Mouse (Mus musculus): ENCODE results near the gene Acp2. TPM values are rescaled to one million over a fixed set of nuclear protein-coding genes. Genes with fewer than 3 reads are reported as not detected.
A peak's percentile ranks its signal among the peaks of the same experiment; 100 is the strongest.

The Acp2 gene
- polyA plus RNA-seq, 1 experiment: 27.9 TPM

DNA sequence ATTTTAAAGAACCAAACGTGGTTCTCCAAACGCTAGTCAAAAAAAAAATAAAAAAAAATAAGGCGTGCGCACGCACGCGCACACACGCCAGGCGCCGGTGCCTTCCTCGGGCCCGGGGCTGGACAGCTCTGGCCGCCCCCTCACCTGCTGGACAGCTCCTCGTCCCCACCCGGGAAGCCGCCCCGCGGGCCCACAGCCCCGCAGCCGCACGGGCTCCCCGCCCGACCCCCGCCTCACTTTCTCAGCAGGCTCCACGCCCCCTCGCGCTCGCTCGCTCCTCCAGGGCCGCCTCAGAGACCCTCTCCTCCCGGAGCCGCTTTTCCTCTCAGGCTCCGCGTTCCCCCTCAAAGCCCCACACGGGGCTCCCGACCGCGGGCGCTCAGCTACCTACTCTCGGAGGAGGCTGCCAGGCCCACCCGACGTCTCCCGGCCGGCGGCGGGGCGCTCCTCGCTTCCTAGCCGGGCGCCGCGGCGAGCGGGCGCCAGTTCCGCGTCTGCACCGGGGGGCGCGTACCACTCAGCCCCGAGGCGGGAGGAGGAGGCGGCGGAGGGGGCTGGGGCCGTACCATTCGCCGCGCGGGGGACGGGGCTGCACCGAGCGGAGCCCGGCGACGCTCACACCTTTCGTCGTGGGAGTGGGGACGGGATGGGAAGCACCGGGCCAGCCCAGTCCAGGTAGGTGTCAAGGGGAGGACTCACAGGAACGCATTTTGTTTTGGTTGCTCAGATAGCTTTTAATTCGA lies 20.1 kb upstream of the Acp2 start:
- Histone ChIP-seq H3K4me1 (ENCODE audit: control insufficient read depth, insufficient read depth, insufficient read length, low read length) (peaks cover 10% of the 10 kb centered on the region), H3K27ac (replicated peaks; ENCODE audit: low read depth, low read length) (peak overlapping the region; percentile 56), H3K4me3 (ENCODE audit: insufficient read depth, low read depth, low read length) (peak overlapping the region; percentile 74)

DNA sequence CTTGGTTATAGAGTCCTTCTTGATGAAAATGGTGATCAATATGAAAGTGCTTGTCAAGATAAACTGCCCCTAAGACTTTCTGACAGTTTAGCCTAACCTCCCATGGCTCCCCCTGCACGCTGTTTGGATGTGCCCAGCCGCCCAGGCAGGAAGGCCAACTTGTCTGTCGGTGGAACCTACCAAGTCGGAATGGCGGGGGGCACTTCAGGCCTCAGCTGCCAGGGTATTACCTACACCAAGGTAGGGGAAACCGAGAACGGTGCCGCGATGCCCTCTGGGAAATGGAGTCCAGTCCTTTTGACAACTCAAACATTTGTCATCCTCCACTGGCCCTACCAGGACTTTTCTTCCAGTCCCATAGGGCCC lies 19.6 kb upstream of the Acp2 start:
- Histone ChIP-seq H3K4me3 (ENCODE audit: insufficient read depth, low read depth, low read length) (peak overlapping the region; percentile 74), H3K4me1 (ENCODE audit: control insufficient read depth, insufficient read depth, insufficient read length, low read length) (peaks cover 10% of the 10 kb centered on the region), H3K27ac (replicated peaks; ENCODE audit: low read depth, low read length) (peak overlapping the region; percentile 83)

DNA sequence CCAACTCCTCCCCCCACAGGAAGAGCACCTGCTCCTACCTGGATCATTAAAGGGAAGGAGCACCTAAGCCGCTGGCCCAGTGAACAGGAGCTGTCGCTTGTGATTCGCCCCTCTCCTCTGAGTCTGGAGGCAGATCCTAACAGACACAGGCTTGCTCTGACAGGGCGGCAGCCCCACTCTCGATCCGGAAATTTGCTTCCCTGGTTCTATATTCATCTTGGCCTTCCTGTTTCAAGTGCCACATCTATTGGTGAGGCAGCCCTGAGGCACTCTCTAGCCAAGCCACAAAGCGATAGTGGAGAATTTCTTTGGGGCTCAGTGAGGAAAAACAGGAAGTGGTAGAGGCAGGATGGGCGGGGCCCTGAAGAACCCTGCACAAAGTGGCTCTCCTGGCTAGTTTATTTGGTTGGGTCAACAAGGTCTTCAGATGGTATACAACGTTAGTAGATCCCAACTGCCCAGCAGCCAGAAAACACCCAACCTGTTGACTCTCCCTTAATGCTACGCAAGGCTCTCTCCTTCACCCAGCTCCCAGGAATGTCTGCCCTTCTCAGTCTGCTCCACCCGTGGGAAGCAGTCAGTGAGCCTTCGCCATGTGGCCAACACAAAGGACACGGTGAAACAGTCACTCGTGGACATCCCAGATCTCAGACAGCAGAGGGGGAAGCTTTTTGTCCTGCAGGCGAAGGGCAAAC lies 18.8 kb upstream of the Acp2 start, which contains the start of gene Madd:
Gene Madd, minus strand, starts transcription at position 127 of the 695 bp plus-strand sequence.
- H3K27ac ChIP-seq (replicated peaks; ENCODE audit: low read depth, low read length): peak within 1 kb of the TSS; percentile 83
- H3K4me1 ChIP-seq (ENCODE audit: control insufficient read depth, insufficient read depth, insufficient read length, low read length): peaks cover 10% of the 10 kb centered on the region
- peak within 1 kb of the TSS; percentile 74 for H3K4me3 ChIP-seq (ENCODE audit: insufficient read depth, low read depth, low read length)

DNA sequence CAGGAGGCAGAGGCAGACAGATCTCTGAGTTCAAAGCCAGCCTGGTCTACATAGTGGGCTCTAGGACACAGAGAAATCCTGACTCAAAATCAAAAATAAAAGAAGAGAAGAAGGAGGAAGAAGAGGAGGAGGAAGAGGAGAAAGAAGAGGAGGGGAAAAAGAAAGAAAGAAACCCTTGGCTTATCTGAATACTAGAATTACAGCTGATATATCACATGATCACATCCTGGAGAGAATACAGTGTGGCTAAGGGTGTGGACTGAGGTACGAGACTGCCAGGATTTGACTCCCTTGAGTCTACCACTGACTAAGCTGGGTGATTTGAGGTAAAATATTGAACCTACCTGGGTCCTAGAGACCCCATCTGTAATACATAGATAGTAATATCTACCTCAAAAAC lies 16.5 kb upstream of the Acp2 start:
- Histone ChIP-seq H3K27ac (replicated peaks; ENCODE audit: low read depth, low read length) (no peak overlapping the region), H3K4me3 (ENCODE audit: insufficient read depth, low read depth, low read length) (no peak overlapping the region), H3K4me1 (ENCODE audit: control insufficient read depth, insufficient read depth, insufficient read length, low read length) (peaks cover 10% of the 10 kb centered on the region)

DNA sequence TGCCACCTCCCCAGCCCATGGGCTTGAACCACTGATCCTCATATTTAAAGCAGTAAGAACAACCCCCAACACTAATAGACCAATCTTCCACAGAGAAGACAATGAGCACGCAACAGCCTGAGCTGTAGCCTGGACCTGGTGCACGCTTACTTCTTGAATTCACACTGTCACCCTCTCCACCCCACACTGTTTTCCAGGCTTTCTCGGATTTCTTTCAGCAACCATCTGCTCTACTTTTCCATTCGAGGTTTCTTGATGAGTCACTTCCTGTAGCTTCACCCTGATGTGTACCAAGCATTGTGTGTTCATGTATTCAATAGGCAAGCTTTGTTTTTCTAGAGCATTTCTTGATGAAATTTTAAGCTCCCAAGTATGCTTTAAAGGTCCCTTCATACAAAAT lies 15.3 kb upstream of the Acp2 start:
- peaks cover 7% of the 10 kb centered on the region; the same call in 1 of the 2 replicates for H3K4me1 ChIP-seq (ENCODE audit: control insufficient read depth, insufficient read depth, insufficient read length, low read length)
- H3K4me3 ChIP-seq (ENCODE audit: insufficient read depth, low read depth, low read length): no peak overlapping the region
- no peak overlapping the region for H3K27ac ChIP-seq (replicated peaks; ENCODE audit: low read depth, low read length)

DNA sequence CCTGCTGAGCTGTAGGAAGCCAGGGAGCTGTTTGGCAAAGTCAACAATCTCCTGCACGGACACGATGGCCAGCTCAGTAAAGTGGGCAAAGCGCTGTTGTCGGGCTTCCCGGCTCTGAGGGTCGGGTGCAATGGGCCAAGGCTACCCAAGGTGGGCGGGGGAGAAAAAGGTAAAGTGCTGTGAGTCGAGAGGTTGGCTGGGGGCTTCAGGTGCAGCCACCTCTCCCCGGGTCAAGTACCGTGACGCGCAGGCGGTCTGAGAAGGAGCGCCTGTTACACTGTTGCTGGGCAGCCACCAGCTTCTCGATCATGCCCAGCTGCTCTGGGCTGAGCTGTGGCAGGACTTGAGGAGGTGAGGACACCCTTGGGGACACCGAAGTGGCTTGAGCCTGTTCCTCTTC lies 12.2 kb upstream of the Acp2 start:
- Histone ChIP-seq H3K4me1 (ENCODE audit: control insufficient read depth, insufficient read depth, insufficient read length, low read length) (peaks cover 3% of the 10 kb centered on the region; the same call in 1 of the 2 replicates), H3K4me3 (ENCODE audit: insufficient read depth, low read depth, low read length) (no peak overlapping the region), H3K27ac (replicated peaks; ENCODE audit: low read depth, low read length) (no peak overlapping the region)

DNA sequence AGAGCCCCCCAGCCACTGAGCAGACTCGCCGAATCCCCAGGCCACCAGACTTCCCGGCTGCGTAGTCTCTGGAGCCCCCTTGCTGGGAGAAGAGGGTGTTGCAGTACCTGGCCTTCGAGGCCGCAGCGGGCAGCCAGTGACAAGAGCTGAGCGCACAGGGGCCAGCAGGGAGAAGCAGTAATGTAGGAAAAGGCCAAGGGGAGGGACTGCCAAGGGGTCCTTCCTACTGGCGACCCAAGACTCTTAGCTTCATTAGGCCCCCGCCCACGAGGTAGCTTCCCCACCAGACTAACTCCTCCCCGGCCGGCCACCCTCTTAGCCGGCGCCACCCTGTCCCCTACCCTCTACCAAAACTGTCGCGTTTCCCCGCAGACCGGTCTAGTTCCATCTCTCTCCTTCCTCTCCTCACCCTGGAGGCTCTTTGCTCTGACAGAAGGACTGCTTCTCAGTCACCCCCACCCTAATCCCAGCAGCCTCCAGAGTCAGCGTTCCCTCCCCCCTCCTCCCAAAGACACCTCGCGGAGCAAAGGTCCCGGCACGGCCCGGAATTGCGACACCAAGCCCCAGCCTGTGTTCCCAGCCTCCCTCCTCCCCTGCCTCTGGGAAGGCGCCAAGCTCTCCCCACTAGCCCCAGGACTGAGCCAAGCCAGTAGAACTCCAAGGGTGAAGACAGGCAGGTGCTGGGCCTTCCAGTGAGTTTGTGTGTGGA lies 7.9 kb upstream of the Acp2 start:
- Histone ChIP-seq H3K4me1 (ENCODE audit: control insufficient read depth, insufficient read depth, insufficient read length, low read length) (peaks cover 20% of the 10 kb centered on the region), H3K4me3 (ENCODE audit: insufficient read depth, low read depth, low read length) (peak overlapping the region; percentile 81), H3K27ac (replicated peaks; ENCODE audit: low read depth, low read length) (peak overlapping the region; percentile 98)

DNA sequence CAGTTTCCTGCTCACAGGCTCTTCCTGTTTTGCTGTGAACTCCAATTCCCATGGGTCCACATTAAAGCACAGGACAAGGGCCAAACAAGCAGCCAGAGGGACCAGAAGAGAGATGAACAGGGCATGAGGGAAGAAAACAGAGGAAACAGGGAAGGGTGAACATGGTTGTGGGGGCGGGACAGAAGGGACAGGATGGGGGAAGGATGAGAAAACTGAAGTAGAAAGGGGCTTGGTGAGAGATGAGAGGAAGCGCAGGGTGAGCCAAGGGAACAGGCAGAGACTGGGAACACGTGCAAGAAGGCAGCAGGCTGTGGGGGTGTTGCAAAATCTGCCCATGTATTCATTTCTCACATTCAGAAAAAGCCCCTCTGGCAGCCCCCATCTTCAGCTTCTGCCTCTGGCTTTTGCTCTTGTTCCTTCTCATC lies 6.1 kb upstream of the Acp2 start:
- Histone ChIP-seq H3K4me1 (ENCODE audit: control insufficient read depth, insufficient read depth, insufficient read length, low read length) (peaks cover 20% of the 10 kb centered on the region), H3K27ac (replicated peaks; ENCODE audit: low read depth, low read length) (peak overlapping the region; percentile 71), H3K4me3 (ENCODE audit: insufficient read depth, low read depth, low read length) (no peak overlapping the region)

DNA sequence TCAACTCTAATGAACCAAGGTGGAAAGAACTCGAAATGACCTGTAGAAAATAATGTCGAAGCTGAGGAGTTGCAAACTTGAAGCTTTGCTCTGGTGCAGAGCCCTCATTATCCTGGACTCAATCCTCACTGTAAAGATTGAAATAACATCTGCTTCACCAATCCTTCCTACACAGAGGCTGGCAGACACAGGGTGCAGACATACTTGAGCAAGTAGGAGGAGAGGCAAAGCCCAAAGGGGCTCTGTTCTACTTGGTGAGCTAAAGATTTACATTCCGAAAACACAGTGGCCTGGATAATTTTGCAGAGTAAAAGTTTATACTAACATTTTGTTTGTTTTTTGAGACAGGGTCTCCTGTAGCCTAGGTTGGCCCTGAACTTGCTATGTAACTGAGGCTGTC lies 3.8 kb upstream of the Acp2 start:
- peaks cover 23% of the 10 kb centered on the region for H3K4me1 ChIP-seq (ENCODE audit: control insufficient read depth, insufficient read depth, insufficient read length, low read length)
- no peak overlapping the region for H3K27ac ChIP-seq (replicated peaks; ENCODE audit: low read depth, low read length)
- no peak overlapping the region for H3K4me3 ChIP-seq (ENCODE audit: insufficient read depth, low read depth, low read length)

DNA sequence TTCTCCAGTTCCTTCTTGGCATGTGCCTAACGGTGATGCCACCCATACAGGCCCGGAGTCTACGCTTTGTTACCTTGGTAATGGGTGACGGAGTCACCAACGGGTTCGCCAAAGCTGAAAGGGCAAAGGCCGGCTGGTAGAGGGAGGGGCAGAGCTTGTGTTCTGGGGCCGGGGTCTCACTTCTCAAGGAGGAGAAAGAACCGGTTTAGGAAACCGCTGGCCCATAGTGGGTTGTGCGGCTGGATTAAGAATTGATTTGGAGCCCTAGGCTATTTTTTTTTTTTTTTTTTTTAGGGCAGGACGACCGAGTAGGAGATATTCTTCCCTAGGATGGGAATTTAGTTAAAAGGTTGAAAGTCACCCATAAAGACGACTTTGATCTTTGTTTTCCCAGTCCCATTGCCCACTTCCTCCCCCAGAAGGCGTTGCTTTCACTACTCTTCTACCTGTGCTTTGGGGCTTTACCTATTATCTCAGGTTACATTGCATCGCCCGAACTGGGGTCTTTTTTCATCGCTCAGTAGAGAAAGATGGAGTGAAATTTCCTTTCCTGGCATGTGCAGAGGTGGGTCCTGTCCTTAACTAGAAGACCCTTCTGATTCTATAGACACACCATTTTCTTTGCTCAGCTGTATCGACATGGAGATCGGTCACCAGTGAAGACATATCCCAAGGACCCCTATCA lies 429 bp downstream of the Acp2 start:
- peak overlapping the region; percentile 84 for H3K4me3 ChIP-seq (ENCODE audit: insufficient read depth, low read depth, low read length)
- peaks cover 7% of the 10 kb centered on the region; the same call in 1 of the 2 replicates for H3K4me1 ChIP-seq (ENCODE audit: control insufficient read depth, insufficient read depth, insufficient read length, low read length)
- H3K27ac ChIP-seq (replicated peaks; ENCODE audit: low read depth, low read length): peak overlapping the region; percentile 75

DNA sequence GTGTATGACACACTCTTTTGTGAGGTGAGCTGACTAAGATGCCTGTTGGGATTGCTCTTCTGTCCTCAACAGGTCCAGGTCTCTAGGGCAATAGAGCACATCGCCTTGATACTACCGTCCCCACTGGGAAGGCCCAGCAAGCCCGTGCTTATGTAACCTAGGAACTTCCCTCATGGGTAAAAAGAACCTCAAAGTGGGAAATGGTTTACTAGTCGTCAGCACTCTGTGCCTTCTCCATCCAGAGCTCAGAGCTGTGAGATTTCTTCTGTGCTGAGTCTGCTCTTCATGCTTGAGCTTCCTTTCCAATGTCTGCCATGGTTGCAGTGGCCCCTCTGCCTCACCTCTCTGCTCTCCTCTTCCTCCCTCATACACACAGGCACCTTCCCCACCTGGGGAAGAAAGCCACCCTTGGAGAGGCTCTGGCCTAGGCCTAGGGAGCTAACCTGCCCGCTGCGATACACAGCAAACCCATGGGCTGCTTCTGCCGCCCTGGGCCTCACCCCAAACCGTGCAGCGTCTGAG lies 3.6 kb downstream of the Acp2 start:
- Histone ChIP-seq H3K27ac (replicated peaks; ENCODE audit: low read depth, low read length) (peak overlapping the region; percentile 88), H3K4me3 (ENCODE audit: insufficient read depth, low read depth, low read length) (no peak overlapping the region), H3K4me1 (ENCODE audit: control insufficient read depth, insufficient read depth, insufficient read length, low read length) (peaks cover 7% of the 10 kb centered on the region; the same call in 1 of the 2 replicates)

DNA sequence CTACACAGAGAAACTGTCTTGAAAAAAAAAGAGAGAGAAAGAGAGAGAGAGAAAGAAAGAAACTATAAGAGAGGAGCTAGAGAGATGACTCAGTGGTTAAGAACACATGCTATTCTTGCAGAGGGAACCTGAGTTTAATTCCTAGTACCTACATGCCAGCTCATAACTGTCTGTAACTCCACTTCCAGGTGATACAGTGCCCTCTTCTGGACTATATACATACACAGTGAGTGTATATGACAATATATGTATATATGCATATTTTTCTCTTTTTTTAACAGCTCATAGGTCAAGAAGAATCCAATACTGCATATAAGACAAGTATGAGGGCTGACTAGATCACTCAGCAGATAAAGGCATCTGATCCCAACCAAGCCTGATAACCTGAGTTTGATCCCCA lies 10.6 kb downstream of the Acp2 start:
- no peaks in the 10 kb centered on the region for H3K4me1 ChIP-seq (ENCODE audit: control insufficient read depth, insufficient read depth, insufficient read length, low read length)
- no peak overlapping the region for H3K27ac ChIP-seq (replicated peaks; ENCODE audit: low read depth, low read length)
- no peak overlapping the region for H3K4me3 ChIP-seq (ENCODE audit: insufficient read depth, low read depth, low read length)

DNA sequence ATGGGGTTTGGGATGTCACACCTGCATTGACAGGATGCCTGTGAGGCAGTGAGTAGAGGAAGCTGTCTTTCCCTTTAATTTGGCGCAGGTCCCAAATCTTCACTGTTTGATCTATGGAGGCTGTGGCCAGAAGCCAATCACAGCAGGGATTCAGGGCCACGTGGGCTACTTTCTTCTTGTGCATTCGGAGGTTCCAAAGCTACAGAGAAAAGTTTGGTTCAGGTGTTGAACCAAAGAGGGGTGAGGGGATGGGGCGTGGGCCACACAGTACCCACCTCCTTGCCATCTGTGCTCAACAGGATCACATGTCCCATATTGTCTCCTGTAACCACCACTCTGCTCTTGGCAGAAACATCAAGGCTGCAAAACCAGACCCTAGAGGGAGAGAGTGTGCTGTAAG lies 14.3 kb downstream of the Acp2 start:
- Histone ChIP-seq H3K27ac (replicated peaks; ENCODE audit: low read depth, low read length) (no peak overlapping the region), H3K4me3 (ENCODE audit: insufficient read depth, low read depth, low read length) (no peak overlapping the region), H3K4me1 (ENCODE audit: control insufficient read depth, insufficient read depth, insufficient read length, low read length) (no peaks in the 10 kb centered on the region)

DNA sequence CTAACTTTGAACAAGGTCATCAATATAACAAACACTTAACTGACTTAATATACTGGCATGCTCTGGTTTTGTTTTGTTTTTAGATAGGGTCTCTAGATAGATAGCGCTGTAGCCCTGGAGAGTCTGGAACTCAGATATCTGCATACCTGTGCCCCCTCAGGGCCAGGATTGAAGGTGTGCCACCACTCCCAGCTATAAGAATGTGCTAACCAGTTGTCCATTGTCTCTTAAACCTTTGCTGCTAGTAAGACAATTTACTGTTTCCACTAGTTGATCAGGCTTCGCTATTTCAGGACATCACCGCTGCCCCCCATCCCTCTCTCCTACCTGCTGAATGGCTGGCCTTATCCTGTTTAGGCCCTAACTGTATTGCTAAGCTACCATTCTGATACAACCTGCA lies 17.8 kb downstream of the Acp2 start:
- no peaks in the 10 kb centered on the region for H3K4me1 ChIP-seq (ENCODE audit: control insufficient read depth, insufficient read depth, insufficient read length, low read length)

DNA sequence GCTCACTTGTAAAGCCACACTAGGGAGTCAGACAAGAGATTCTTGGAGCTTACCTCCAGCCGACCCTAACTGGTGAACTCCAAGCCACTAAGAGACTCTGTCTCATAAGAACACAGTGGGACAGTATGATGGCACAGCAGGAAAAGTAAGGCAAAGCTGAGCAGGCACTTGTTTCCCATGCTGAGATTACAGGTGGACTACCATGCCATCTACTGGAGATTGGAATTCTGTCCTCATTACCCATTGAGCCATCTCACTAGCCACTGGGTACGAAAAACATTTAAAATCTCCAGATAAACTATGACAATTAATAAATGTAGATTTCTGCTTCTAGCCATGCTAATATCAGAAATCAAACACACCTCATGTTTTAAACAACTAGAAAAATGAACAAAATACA lies 20.9 kb downstream of the Acp2 start:
- H3K27ac ChIP-seq (replicated peaks; ENCODE audit: low read depth, low read length): no peak overlapping the region
- no peak overlapping the region for H3K4me3 ChIP-seq (ENCODE audit: insufficient read depth, low read depth, low read length)
- no peaks in the 10 kb centered on the region for H3K4me1 ChIP-seq (ENCODE audit: control insufficient read depth, insufficient read depth, insufficient read length, low read length)

More for the DNA sequence above, 17.8 kb downstream of the Acp2 start:
- no peak overlapping the region for H3K27ac ChIP-seq (replicated peaks; ENCODE audit: low read depth, low read length)
- no peak overlapping the region for H3K4me3 ChIP-seq (ENCODE audit: insufficient read depth, low read depth, low read length)

All from brown adipose tissue, adult 24 weeks (tissue).